Mouse (Mus musculus): ENCODE results near the gene Vps16.

GRCm38 (mm10) chr2:130461287-130462071, 37.3 kb downstream of the Vps16 start:
- TF ChIP-seq POLR2A (IDR thresholded peaks at IDR 0.05; ENCODE audit: insufficient read depth, low read depth, low read length) = no peak
- no peak for TF ChIP-seq CTCF (IDR thresholded peaks at IDR 0.05)
- TF ChIP-seq EP300 (IDR thresholded peaks at IDR 0.05; ENCODE audit: insufficient read depth, low read depth, low read length) = no peak

Measured in heart, adult 2 months (tissue).